Mouse (Mus musculus) A20 (cell line): ENCODE measurements around the gene Dupd1.

Source experiments
- DNase-seq: peaks from one replicate; pipeline ENCODE4 v3.0.0-alpha.2; 2011; ENCODE audit warnings: low read depth, low spot score

The Dupd1 gene

DNA sequence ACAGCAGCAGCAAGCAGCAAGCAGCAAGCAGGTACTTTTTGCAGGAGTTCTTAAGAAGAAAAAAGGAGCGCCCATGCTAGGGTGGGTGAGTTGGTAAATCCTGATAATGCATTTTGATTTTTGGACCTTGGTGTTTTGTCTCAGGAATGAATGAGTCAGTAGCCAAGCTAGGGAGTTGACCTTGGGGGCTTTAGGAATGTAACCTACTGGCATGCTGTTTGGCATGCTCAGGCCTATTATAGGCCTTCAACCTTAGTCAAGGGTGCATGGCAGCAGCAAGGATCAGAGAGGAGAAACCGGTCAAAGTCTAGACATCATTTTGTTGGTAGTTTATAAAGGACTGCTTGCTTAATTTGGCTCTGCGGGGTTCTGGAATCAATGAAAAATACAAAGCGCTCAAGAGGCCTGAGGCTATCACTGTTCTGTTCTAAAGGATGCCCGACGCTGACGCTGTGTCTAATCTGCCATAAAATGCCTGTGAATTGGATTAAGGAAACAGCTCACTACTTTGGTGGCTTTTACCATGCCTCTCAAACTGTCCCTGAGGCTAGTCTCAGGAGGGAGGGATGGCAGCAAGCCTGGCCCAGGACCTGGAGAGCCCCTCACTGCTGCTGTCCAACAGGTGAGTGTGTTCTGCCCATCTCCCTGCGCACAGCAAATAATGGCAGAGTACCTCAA, 7.8 kb upstream of the Dupd1 start:
- DNase-seq = no peak

DNA sequence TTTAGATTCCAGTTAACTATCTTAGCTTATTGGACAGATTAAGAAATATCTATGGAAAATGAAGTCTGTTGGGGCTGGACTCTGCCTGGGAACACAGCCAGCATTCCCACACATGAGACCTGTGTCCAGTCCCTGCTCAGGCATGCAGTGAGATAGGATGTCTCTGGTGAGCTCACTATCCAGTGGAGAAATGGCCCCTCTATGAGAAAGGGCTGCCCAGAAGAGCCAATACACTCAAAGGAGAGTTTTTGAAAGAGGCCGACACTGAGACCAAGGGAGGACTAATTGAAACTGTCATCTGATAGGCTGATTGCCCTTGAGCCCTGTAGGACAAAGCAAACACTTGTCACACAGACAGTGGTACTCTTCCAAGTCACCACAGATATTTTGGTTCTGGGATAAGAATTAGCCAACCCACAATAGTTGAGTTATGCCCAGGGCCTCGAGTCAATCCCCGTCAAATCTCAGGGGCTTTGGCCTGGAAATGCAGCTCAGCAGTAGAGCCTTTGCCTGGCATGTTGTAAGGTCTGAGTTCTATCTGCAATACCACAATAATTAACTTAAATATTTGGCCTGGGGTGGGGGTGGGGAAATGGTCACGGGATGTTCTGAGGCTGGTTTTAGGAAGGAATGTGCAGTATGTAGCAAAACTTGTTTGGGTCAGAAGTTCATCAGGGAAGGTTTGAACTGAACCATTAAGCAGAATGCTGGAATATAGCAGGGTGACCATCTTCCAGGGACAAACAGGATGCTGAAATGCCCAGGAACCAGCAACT, 6.2 kb upstream of the Dupd1 start:
- DNase-seq = no peak

DNA sequence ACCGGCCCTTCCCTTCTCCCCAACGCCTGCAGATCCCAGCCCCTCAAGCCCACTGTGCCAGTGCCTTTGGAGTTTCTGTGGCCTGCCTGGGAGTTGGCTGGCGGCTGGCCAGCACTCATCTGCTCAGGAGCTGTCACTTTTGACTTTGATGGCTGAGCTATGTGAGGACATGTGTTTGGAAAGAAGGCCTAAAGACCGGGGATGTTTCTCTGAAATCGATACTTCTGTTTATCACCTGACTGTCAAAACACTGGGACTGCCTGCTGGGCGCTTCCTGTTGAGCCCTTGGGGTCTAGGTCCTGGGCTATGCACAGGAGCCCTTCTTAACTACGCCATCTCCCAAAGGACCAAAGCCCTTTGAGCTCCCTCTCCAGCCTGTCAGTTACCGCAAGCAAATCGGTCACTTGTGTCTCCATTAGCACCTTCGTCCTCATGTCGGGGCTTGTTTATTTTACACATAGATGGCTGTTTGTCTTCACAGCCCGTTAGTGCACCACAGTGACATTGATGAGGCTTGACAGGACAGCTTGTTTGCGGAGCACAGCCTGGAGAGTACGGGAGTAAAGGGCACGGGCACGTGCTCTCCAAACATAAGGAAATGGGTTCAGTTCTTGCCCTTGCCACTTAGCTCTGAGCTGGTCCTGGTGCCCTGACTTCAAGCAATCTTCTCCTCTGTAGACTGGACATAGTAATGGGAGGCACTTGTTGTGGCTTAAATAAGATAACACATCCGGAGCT, 5.4 kb upstream of the Dupd1 start:
- DNase-seq = no peak

DNA sequence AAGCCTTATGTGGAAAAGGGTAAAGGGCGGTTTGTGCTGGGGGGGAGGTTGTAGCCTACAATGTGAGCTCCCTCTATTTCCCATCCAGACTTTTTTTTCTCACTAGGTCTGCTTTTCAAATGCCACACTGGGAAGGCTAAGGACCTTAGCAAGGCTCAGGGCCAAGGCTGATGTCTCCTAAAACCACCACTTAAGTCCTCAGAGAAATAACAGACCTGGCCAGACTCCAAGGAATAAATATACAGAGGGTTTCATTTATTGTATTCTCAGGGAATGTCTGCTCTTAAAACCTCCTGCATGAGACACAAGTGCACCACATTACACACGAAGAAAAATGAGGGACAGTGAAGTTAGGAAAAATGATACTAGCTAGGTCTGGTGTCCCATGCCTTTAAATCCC, 3.1 kb downstream of the Dupd1 start:
- no peak for DNase-seq

DNA sequence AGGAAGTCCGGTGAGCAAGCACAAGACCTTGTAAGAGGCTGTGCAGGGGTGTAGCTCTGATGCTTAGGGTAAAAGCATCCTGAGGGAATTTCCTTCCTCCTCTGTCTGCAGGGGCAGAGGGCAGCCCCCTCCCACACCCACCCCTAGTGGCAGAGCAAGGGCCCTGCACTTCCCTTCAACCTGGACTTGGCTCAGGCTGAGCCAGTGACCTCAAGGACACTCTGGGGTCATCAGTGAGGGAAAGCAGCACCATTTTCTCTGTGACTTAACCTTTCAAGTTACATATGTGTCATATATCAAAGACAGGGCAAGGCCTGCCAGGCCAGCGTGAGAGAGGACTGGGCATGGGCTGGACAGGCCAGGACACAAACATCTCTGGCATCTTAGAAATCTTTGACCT, 4.8 kb downstream of the Dupd1 start:
- DNase-seq = no peak

DNA sequence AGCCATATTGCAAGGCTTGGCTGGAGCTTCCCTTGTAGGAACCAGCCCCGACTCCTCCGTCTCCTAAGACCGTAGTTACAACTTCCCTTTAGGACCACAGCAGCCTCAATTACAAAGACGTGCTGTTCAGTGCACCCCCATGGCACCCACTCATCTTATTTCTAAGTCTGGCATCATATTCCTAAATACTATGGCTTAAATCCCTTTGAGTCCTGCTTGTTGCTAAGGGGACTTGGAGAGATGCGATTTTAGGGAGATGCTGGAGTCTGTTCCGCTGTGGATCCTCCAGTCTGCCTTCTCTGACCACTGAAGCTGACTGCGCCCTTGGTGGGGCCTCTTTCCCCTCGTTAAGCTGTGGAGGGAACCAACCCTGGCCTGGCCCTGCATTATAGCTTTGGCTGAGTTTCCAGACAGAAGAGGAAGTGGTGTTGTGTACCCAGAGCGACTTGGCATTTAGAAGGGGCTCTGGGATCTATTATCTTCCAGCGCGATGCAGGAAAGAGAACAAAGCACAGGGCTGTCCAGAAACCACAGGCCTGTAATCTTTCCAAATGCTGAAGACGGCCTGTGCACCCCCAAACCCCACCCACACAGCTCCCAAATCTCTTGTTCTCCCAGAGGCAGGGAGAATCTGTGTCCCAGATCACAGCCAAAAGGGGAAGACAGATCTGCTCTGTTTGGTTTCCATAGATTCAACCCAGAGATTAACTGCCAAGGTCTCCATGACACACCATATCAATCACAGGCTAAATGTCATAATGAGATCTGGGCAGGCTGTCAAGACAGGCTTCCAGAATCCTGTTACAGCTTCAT, 7.4 kb downstream of the Dupd1 start:
- no peak for DNase-seq

DNA sequence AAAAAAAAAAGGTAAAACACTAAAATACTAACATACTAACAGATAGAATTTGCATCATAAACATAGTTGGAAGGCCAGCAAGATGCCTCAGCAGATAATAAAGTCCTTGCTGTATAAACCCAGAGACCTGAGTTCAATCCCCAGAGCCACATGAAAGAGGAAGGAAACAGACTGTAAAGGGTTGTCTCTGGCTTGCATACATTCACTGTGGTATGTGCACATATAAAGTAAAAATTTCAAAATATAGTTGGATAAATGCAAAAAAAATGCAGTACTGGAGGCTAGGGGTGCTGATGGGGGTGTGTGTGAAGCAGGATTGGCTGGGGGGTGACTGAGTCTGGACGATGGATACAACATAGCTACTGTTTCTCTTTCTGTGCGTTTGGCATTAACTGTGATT, 8.9 kb downstream of the Dupd1 start:
- no peak for DNase-seq

DNA sequence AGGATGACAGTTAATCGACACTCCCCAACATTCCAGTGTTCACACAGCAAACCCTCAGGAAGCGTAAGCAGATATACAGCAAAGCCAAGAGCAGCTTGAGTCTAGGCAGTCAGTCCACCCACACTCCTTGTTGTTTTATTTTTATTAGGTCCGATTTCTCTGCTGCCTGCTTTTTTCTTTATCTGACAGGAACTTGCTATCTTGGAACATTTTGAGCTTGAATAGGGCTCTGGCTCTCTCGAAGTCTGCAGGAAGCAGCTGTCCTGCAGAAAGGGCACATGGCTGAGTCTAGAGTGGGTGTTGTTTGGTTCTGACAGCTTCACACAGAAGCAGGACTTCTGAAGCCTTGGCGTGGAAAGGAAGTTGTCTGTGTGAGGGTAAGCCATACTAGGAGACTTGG, 11.1 kb downstream of the Dupd1 start:
- no peak for DNase-seq

DNA sequence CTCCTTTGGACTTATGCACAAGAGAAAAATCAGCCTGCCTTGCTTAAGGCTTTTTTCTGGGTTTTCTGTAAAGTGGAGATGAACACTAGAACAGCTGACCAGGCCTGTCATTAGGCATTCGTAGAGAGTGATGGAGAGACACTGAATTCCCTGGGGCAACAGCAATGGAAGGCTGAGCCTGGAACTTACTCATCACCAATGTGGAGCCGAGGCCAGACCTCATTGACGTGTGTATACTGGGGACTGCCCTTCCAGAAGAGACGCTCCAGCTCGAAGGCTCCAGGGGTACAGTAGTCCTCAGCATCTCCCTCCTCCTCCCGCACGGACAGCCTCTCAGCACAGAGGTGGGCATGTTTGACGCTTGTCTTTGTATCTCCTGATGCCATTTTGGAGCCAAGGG, 11.7 kb downstream of the Dupd1 start:
- no peak for DNase-seq

DNA sequence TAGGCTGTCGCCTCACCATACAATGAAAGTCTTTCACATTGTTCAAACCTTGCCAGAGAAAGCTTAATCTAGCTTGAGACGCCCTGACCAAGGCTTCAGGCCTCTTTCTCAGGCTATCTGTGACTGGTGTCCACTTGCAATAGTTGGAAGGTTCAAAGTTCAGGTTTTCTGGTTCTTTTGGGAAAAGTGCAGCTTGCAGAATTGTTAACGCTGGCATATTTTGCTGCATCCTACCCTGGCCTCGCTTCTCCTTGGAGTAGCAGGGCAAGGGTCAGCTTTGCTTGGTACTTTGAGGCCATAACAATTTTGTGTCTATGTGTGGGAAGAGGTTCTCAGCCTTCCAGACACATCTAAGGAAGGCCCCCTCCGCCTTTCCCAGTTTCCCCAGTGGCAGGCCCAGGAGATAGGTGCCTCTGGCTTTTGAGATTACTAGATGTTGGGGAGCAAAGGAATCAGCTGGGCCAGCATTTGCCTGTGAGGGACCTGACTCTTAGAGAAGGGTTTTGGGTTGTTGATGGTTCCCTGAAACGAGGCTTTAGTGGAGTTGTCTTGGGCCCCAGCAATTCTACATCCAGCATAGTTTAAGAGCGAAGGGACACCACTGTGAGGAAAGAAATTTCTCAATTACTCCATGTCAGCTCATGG, 18.1 kb downstream of the Dupd1 start:
- no peak for DNase-seq

DNA sequence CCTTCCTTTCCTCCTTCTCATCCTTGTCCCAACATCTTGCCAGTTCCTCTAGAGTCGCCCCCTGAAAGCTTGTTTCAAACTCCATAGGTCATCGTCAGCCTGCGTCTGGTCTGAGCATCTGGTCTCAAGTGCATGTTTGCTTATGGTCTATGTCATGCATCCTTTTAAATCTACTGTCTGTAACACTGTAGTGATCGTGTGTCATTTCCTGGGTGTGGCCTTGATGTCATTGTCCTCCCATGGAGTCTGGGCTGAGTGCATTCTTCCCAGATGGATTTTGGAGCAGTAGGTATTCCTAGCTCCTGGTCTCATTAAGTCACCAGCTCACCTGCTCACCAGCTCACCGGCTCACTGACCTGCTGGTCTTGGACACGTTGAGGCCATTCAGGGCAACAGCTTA, 19.4 kb downstream of the Dupd1 start:
- no peak for DNase-seq

DNA sequence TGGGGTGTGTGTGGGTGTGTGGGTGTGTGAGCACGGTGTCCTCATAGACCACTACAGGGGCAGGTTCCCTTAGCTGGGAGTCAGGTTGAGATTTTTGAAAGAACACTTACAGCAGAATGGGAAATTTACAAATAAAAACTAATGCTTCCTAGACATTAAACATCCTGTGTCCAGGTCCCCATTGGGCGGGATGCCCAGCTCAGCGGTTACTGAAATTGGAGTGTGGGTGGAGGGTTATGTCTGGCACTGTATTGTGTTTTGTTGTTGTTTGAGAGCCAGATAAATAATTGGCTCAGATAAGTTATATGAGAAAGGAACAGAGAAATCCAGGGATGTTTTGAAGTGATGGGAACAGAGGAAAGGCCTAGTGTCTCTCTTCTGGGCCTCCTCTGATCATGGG, 23.3 kb downstream of the Dupd1 start:
- no peak for DNase-seq

DNA sequence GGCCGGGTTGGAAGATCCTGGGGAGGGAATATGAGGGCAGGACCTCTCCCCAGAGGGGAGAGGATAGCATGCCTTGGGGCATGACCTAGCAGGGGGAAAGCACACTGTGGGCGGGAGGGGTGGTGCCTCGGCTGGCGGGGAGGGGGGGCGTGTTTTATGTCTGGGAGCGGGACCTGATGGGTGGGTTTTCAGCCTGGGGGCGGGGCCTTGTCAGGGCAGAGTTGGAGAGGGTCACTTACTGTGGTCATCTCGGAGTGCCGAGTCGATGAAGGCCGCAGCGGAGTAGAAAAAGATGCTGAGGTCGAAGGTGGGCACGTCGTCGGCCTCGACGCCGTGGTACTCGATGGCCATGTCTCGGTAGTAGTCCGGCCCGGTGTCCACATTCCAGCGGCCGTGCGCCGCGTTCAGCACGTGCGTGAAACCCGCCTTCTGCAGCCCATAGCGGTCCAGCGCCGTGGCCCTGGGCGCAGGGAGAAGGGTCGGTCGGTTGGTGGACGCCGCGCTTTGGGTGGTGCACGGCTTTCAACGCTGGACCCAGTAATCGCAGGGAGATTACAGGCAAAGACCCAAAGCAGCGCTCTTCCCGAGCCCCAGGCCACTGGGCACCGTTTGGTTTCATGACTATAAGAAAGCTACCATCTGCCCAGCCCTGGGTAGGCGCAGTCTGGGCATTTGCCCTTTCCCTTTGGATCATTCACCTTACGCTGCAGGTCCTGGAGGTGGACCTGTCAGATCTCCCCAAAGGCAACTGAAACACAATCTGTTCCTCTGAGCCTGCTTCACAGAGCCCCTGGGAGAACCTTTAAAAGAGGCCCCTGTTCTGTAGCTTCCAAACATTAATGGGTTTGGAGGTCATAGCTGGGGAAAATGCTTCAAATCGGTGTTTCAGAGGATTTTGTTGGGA, 27.7 kb downstream of the Dupd1 start:
- no peak for DNase-seq

DNA sequence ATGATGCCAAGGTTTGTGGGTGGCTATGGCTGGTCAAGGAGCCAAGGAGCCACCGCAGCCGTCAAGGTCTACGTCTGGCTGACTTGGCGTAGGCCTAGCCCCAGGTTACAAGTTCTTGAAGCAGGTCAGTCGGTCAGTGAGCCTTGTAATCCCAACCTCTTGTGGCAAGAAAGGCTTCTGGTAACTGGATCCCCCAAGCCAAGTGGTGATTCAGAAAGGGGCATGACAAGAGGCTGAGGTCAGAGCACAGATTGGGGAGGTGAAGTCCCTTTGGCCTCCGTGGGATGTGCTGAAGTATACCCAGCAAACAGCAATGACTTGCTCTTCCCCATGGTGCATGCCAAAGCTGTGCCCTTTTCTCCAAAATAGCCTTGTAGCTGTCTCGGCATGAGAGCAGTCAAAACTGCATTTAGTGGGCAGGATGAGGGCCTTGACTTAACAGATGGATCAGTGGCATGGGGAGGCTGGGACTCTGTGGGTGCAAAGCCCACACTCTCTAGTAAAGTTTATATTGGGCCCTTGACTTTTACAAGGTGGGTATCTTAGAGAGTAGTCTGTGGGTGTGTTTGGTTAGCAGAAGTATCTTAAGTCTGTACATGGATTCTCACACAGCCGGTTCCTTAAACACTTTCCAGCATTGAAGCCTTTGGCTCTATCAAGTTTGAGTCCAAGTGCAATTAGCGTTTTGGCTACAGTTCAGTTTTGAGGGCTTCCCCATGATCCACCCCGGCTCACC, 28.8 kb downstream of the Dupd1 start:
- DNase-seq = no peak

DNA sequence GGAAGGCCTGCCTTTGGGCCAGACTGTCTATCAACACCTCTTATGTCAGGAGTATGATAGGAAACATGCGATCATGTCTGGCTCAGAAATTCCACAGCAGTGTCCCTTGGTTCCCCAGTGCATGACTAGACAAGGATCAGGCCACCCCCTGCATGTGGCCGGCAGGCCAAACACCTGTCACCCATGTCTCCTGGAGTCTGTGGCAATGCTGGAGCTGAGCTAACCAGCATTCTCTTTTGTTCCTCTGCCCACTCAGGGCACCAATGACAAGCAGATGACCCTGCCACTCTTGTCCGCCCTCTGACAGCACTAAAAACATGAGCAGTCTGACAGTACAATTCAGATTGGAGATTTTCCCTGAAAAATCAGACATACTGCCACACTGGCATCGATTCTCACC, 30.5 kb downstream of the Dupd1 start:
- DNase-seq = no peak

DNA sequence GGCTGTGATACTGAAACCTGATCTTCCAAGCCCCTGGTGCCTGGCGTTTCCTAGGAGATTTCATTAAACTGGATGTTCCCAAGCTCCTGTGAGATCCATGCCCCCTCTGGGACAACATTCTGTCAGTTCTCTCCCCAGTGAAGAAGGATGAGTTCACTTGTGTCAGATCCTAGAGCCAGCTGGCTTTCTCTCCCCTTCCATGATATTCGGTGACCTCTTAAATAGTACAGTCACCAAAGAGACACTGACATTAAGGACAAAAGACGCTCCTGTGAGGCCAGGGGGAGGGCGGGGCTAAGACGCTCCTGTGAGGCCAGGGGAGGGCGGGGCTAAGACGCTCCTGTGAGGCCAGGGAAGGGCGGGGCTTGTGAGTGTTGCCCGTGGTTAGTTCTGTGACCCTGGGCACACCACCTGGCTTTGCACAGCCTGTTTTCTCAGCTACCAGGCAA, 31.7 kb downstream of the Dupd1 start:
- peak; percentile 87 for DNase-seq

DNA sequence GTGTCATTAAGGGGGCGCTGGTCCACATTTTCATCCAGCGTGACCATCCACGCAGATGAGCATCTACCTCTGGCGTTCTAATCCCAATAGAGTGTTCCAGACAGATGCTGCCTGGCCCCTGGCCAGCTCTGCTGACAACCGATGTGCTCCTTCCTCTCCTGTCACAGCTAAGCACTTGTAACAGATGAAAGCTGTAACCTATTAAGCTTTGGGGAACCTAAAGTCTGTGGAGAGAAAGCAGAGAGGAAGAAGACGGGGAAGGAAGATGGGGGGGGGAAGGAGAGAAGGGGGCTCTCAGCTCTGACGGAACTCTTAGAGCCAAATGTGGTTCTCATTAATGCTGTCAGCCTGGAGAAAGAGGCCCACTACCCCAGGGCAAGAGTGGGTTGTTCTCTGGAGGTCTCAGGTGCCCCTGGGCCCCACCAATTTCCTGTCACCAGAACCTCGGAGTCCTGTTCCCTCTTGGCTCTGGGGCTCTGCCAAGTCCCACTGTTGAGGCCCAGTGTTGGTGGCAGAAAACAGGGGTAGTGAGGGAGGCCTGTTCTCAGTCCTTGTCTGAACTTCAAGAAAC, 34.7 kb downstream of the Dupd1 start:
- DNase-seq = no peak

DNA sequence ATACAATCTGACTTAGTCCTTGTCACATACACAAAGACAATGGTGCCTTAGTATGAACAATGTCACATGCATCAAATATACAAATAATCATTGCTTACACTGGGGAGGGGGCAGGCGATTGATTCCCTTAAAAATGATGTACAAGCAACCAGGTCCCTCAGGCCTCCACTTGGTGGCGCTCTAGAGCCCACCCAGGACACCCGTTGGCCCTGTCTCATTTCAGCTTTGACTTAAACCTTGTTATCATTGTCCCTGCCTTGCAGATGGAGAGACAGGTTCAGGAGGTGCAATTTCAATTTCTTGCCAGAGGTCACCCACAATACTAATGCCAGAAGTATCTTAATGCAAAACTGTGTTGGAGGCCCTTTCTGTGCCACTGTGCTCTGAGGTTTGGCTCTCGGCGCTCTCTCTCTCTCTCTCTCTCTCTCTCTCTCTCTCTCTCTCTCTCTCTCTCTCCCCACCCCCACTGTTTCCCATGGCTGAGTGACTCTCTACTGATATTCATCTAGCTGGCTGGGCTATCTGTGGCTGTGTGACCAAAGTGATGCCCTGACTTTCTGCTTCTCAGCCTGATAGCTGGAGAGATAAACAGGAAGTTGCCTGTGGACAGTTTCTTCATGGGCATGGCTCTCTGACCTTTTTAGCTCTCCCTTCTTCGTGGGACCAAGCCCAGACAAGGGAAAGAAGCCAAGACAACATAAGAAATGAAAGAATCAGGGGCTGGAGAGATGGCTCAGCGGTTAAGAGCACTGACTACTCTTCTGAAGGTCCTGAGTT, 35.7 kb downstream of the Dupd1 start:
- peak; percentile 75 for DNase-seq
